Mouse (Mus musculus): ENCODE measurements around the gene Nmur1.

- TF ChIP-seq POLR2A (IDR thresholded peaks at IDR 0.05; ENCODE audit: borderline replicate concordance, extremely low read depth, insufficient read depth, insufficient read length, poor library complexity, severe bottlenecking) (peak; percentile 91; the same call in 1 of the 2 replicates), CTCF (IDR thresholded peaks at IDR 0.05; ENCODE audit: borderline replicate concordance, extremely low read depth, insufficient read depth, insufficient read length) (no peak)
Measured at GRCm38 (mm10) chr1:86358906-86359797, 66.9 kb downstream of the Nmur1 start, which contains the start of gene Ncl.

Measured in brain, embryonic 14.5 days (tissue).